Mouse (Mus musculus) limb, embryonic 15.5 days (tissue): Measurements from ENCODE around the gene Srp72. TPM values are rescaled to one million over a fixed set of nuclear protein-coding genes. Genes with fewer than 3 reads are reported as not detected.
A peak's percentile ranks its signal among the peaks of the same experiment; 100 is the strongest.

Source experiments
- ATAC-seq: fragments of 200-750 bp; cut with Nextera tagmentation; 2 replicates; pipeline ENCODE4 v1.8.0; 2017; ENCODE audit warnings: low read depth, moderate TSS enrichment; ENCODE audit not compliant: insufficient number of reproducible peaks, low FRiP score, low TSS enrichment
- H3K27ac ChIP-seq: fragments of 300-500 bp; sonication (generic); 2 replicates; pipeline ENCODE4 v1.5.1; 2015; ENCODE audit warnings: moderate library complexity, mild to moderate bottlenecking, inconsistent platforms
- H3K27me3 ChIP-seq: fragments of 300-500 bp; sonication (generic); 2 replicates; pipeline ENCODE4 v1.6.1; 2015; ENCODE audit warnings: inconsistent platforms
- H3K36me3 ChIP-seq: fragments of 300-500 bp; sonication (generic); 2 replicates; pipeline ENCODE4 v1.6.1; 2015; ENCODE audit warnings: inconsistent platforms
- H3K4me1 ChIP-seq: fragments of 300-500 bp; sonication (generic); 2 replicates; pipeline ENCODE4 v1.6.1; 2015; ENCODE audit warnings: inconsistent platforms
- H3K4me2 ChIP-seq: fragments of 300-500 bp; sonication (generic); 2 replicates; pipeline ENCODE4 v1.6.1; 2015; ENCODE audit warnings: mild to moderate bottlenecking, inconsistent platforms
- H3K4me3 ChIP-seq: fragments of 300-500 bp; sonication (generic); 2 replicates; pipeline ENCODE4 v1.5.1; 2015; ENCODE audit warnings: mild to moderate bottlenecking, inconsistent platforms
- H3K9ac ChIP-seq: fragments of 300-500 bp; sonication (generic); 2 replicates; pipeline ENCODE4 v1.6.1; 2015; ENCODE audit warnings: inconsistent platforms
- H3K9me3 ChIP-seq: fragments of 300-500 bp; sonication (generic); 2 replicates; pipeline ENCODE4 v1.6.1; 2016; ENCODE audit warnings: inconsistent platforms
- WGBS: fragments of 180-500 bp; shearing (Covaris S2); methylation state at CpG from one replicate; pipeline ENCODE4 v1.1.7; 2015; 5-methylcytosine and 5-hydroxymethylcytosine counted together
- polyA plus RNA-seq: library from polyadenylated mRNA; unstranded; fragments of >200 nt; fragmentation: Nextera tagmentation; extraction: Ambion mirVana; gene quantifications from 2 replicates; pipeline ENCODE4 v1.2.1, GENCODE M21; 2015

Srp72 gene
- 103 and 109 TPM in 2 replicates for polyA plus RNA-seq

GRCm38 (mm10) chr5:76974554-76975285, at the start of gene Srp72:
Gene Srp72, plus strand, starts transcription at chr5:76974683.
- Histone ChIP-seq H3K4me1 (peaks cover 12% of the 10 kb centered on the region), H3K27me3 (no peaks in the 10 kb centered on the region), H3K4me3 (peak within 1 kb of the TSS; percentile 99), H3K9ac (peak within 1 kb of the TSS; percentile 88), H3K9me3 (no peaks in the 10 kb centered on the region), H3K36me3 (peaks cover 33% of the 10 kb centered on the region), H3K4me2 (peak within 1 kb of the TSS; percentile 77), H3K27ac (peak within 1 kb of the TSS; percentile 93)
- under 1% methylated on average over 55 of the region's 60 CpGs for WGBS
- ATAC-seq: peak; percentile 87

- H3K4me2 ChIP-seq: no peak overlapping the region
- no peak overlapping the region for H3K9ac ChIP-seq
- H3K36me3 ChIP-seq: peaks cover 24% of the 10 kb centered on the region
- no peaks in the 10 kb centered on the region for H3K27me3 ChIP-seq
- WGBS: 63% methylated on average over 16 of the region's 16 CpGs
- peak overlapping the region; percentile 57; the same call in 1 of the 2 replicates for H3K27ac ChIP-seq
- no peaks in the 10 kb centered on the region for H3K9me3 ChIP-seq
- H3K4me1 ChIP-seq: peaks cover 13% of the 10 kb centered on the region; the same call in 1 of the 2 replicates
- H3K4me3 ChIP-seq: no peak overlapping the region
- ATAC-seq: no peak
Observed at GRCm38 (mm10) chr5:76928124-76928832, 46.2 kb upstream of the Srp72 start.

- no peak for ATAC-seq
- Histone ChIP-seq H3K4me1 (peaks cover 10% of the 10 kb centered on the region; the same call in 1 of the 2 replicates), H3K27me3 (no peaks in the 10 kb centered on the region), H3K36me3 (peaks cover 24% of the 10 kb centered on the region), H3K4me3 (no peak overlapping the region), H3K27ac (no peak overlapping the region), H3K9me3 (no peaks in the 10 kb centered on the region), H3K9ac (no peak overlapping the region), H3K4me2 (no peak overlapping the region)
- 75% methylated on average over 7 of the region's 7 CpGs for WGBS
Observed at GRCm38 (mm10) chr5:76929180-76929877, 45.2 kb upstream of the Srp72 start.

- no peak for ATAC-seq
- Histone ChIP-seq H3K9ac (no peak overlapping the region), H3K27me3 (no peaks in the 10 kb centered on the region), H3K27ac (no peak overlapping the region), H3K4me1 (0 out of 2 replicates have a peak, but pooled peaks cover 2% of the 10 kb centered on the region), H3K9me3 (no peaks in the 10 kb centered on the region), H3K4me3 (no peak overlapping the region), H3K36me3 (0 out of 2 replicates have a peak, but pooled peaks cover 8% of the 10 kb centered on the region), H3K4me2 (no peak overlapping the region)
- WGBS: 96% methylated on average over 8 of the region's 8 CpGs
Observed at GRCm38 (mm10) chr5:76939717-76940116, 34.8 kb upstream of the Srp72 start.

- Histone ChIP-seq H3K27ac (no peak overlapping the region), H3K4me1 (peaks cover 8% of the 10 kb centered on the region; the same call in 1 of the 2 replicates), H3K4me2 (no peak overlapping the region), H3K27me3 (no peaks in the 10 kb centered on the region), H3K4me3 (no peak overlapping the region), H3K9me3 (no peaks in the 10 kb centered on the region), H3K9ac (no peak overlapping the region), H3K36me3 (0 out of 2 replicates have a peak, but pooled peaks cover 8% of the 10 kb centered on the region)
- 76% methylated on average over 4 of the region's 4 CpGs for WGBS
- ATAC-seq: no peak
Observed at GRCm38 (mm10) chr5:76941975-76942374, 32.5 kb upstream of the Srp72 start.

- no peak overlapping the region for H3K9ac ChIP-seq
- ATAC-seq: no peak
- H3K4me1 ChIP-seq: peaks cover 11% of the 10 kb centered on the region; the same call in 1 of the 2 replicates
- no peak overlapping the region for H3K27ac ChIP-seq
- H3K36me3 ChIP-seq: 0 out of 2 replicates have a peak, but pooled peaks cover 8% of the 10 kb centered on the region
- 84% methylated on average over 4 of the region's 4 CpGs for WGBS
- H3K4me2 ChIP-seq: no peak overlapping the region
- no peak overlapping the region for H3K4me3 ChIP-seq
- H3K27me3 ChIP-seq: no peaks in the 10 kb centered on the region
- H3K9me3 ChIP-seq: no peaks in the 10 kb centered on the region
Observed at GRCm38 (mm10) chr5:76942505-76942904, 32.0 kb upstream of the Srp72 start.

- Histone ChIP-seq H3K4me2 (no peak overlapping the region), H3K4me1 (peaks cover 17% of the 10 kb centered on the region; the same call in 1 of the 2 replicates), H3K4me3 (no peak overlapping the region), H3K27me3 (no peaks in the 10 kb centered on the region), H3K27ac (no peak overlapping the region), H3K9ac (no peak overlapping the region), H3K9me3 (no peaks in the 10 kb centered on the region), H3K36me3 (0 out of 2 replicates have a peak, but pooled peaks cover 4% of the 10 kb centered on the region)
- 44% methylated on average over 6 of the region's 6 CpGs for WGBS
- ATAC-seq: no peak
Observed at GRCm38 (mm10) chr5:76944965-76945677, 29.4 kb upstream of the Srp72 start.

GRCm38 (mm10) chr5:76945678-76946033, 28.8 kb upstream of the Srp72 start:
- WGBS: 60% methylated on average over 2 of the region's 2 CpGs
- H3K9ac ChIP-seq: no peak overlapping the region
- H3K4me1 ChIP-seq: peaks cover 17% of the 10 kb centered on the region; the same call in 1 of the 2 replicates
- no peak for ATAC-seq
- H3K36me3 ChIP-seq: 0 out of 2 replicates have a peak, but pooled peaks cover 2% of the 10 kb centered on the region
- no peaks in the 10 kb centered on the region for H3K9me3 ChIP-seq
- no peak overlapping the region for H3K27ac ChIP-seq
- H3K4me3 ChIP-seq: no peak overlapping the region
- no peak overlapping the region for H3K4me2 ChIP-seq
- H3K27me3 ChIP-seq: no peaks in the 10 kb centered on the region

GRCm38 (mm10) chr5:76947142-76947541, 27.3 kb upstream of the Srp72 start:
- no peaks in the 10 kb centered on the region for H3K36me3 ChIP-seq
- H3K9ac ChIP-seq: no peak overlapping the region
- no peak overlapping the region for H3K27ac ChIP-seq
- no peak for ATAC-seq
- WGBS: 64% methylated on average over 4 of the region's 4 CpGs
- H3K27me3 ChIP-seq: no peaks in the 10 kb centered on the region
- no peak overlapping the region for H3K4me2 ChIP-seq
- no peak overlapping the region for H3K4me3 ChIP-seq
- no peaks in the 10 kb centered on the region for H3K9me3 ChIP-seq
- peaks cover 15% of the 10 kb centered on the region; the same call in 1 of the 2 replicates for H3K4me1 ChIP-seq

GRCm38 (mm10) chr5:76947758-76948157, 26.7 kb upstream of the Srp72 start:
- 89% methylated on average over 4 of the region's 4 CpGs for WGBS
- Histone ChIP-seq H3K27me3 (no peaks in the 10 kb centered on the region), H3K4me1 (peaks cover 22% of the 10 kb centered on the region; the same call in 1 of the 2 replicates), H3K36me3 (no peaks in the 10 kb centered on the region), H3K4me3 (no peak overlapping the region), H3K9me3 (no peaks in the 10 kb centered on the region), H3K4me2 (no peak overlapping the region), H3K27ac (no peak overlapping the region), H3K9ac (no peak overlapping the region)
- no peak for ATAC-seq
